Mouse (Mus musculus): ENCODE results near the gene Tspan17. TPM values are rescaled to one million over a fixed set of nuclear protein-coding genes. Genes with fewer than 3 reads are reported as not detected.

The Tspan17 gene
- polyA plus RNA-seq, 1 experiment from 2014 or later: 1.8 TPM

- peaks cover 22% of the 10 kb centered on the region; the same call in 1 of the 2 replicates for H3K27me3 ChIP-seq (replicated peaks)
- no peak overlapping the region for H3K4me3 ChIP-seq
- H3K9ac ChIP-seq: no peak overlapping the region
- no peaks in the 10 kb centered on the region for H3K36me3 ChIP-seq
- peaks cover 4% of the 10 kb centered on the region; the same call in 1 of the 2 replicates for H3K4me1 ChIP-seq
- no peak for ATAC-seq
- H3K27ac ChIP-seq: no peak overlapping the region
- H3K4me2 ChIP-seq: no peak overlapping the region
- 66% methylated on average over 4 of the region's 4 CpGs for WGBS (ENCODE audit: insufficient replicate concordance)
- H3K9me3 ChIP-seq (replicated peaks): no peaks in the 10 kb centered on the region
These were observed 31.9 kb downstream of the Tspan17 start for GRCm38 (mm10) chr13:54821106-54821505.

GRCm38 (mm10) chr13:54821931-54822330, 32.8 kb downstream of the Tspan17 start:
- H3K27ac ChIP-seq: no peak overlapping the region

GRCm38 (mm10) chr13:54824111-54824931, 35.1 kb downstream of the Tspan17 start:
- WGBS (ENCODE audit: insufficient replicate concordance): 17% methylated on average over 25 of the region's 25 CpGs
- Histone ChIP-seq H3K4me3 (no peak overlapping the region), H3K27me3 (replicated peaks) (peaks cover 13% of the 10 kb centered on the region; the same call in 1 of the 2 replicates), H3K4me2 (peak overlapping the region; percentile 43), H3K9ac (no peak overlapping the region), H3K9me3 (replicated peaks) (no peaks in the 10 kb centered on the region), H3K4me1 (peaks cover 4% of the 10 kb centered on the region; the same call in 1 of the 2 replicates), H3K36me3 (no peaks in the 10 kb centered on the region), H3K27ac (no peak overlapping the region)
- no peak for ATAC-seq

More at GRCm38 (mm10) chr13:54821931-54822330, 32.8 kb downstream of the Tspan17 start:
- Histone ChIP-seq H3K9me3 (replicated peaks) (no peaks in the 10 kb centered on the region), H3K4me2 (no peak overlapping the region), H3K27me3 (replicated peaks) (peaks cover 22% of the 10 kb centered on the region; the same call in 1 of the 2 replicates), H3K4me1 (peaks cover 4% of the 10 kb centered on the region; the same call in 1 of the 2 replicates), H3K9ac (no peak overlapping the region), H3K36me3 (no peaks in the 10 kb centered on the region), H3K4me3 (no peak overlapping the region)
- WGBS (ENCODE audit: insufficient replicate concordance): 19% methylated on average over 2 of the region's 2 CpGs
- ATAC-seq: no peak

- H3K4me1 ChIP-seq: peaks cover 4% of the 10 kb centered on the region; the same call in 1 of the 2 replicates
- H3K36me3 ChIP-seq: no peaks in the 10 kb centered on the region
- no peak overlapping the region for H3K9ac ChIP-seq
- peaks cover 14% of the 10 kb centered on the region; the same call in 1 of the 2 replicates for H3K27me3 ChIP-seq (replicated peaks)
- no peak overlapping the region for H3K4me2 ChIP-seq
- 37% methylated on average over 7 of the region's 7 CpGs for WGBS (ENCODE audit: insufficient replicate concordance)
- no peak overlapping the region for H3K27ac ChIP-seq
- no peaks in the 10 kb centered on the region for H3K9me3 ChIP-seq (replicated peaks)
- no peak overlapping the region for H3K4me3 ChIP-seq
- ATAC-seq: no peak
These were observed 38.8 kb downstream of the Tspan17 start for GRCm38 (mm10) chr13:54827992-54828391.

GRCm38 (mm10) chr13:54828508-54828907, 39.3 kb downstream of the Tspan17 start:
- no peak for ATAC-seq
- H3K36me3 ChIP-seq: no peaks in the 10 kb centered on the region
- peaks cover 4% of the 10 kb centered on the region; the same call in 1 of the 2 replicates for H3K4me1 ChIP-seq
- H3K9me3 ChIP-seq (replicated peaks): no peaks in the 10 kb centered on the region
- no peak overlapping the region for H3K4me2 ChIP-seq
- H3K4me3 ChIP-seq: no peak overlapping the region
- H3K9ac ChIP-seq: no peak overlapping the region
- no peak overlapping the region for H3K27ac ChIP-seq
- 38% methylated on average over 6 of the region's 6 CpGs for WGBS (ENCODE audit: insufficient replicate concordance)
- peaks cover 14% of the 10 kb centered on the region; the same call in 1 of the 2 replicates for H3K27me3 ChIP-seq (replicated peaks)

GRCm38 (mm10) chr13:54829450-54829849, 40.3 kb downstream of the Tspan17 start:
- H3K27me3 ChIP-seq (replicated peaks): peaks cover 12% of the 10 kb centered on the region; the same call in 1 of the 2 replicates
- no peak overlapping the region for H3K4me2 ChIP-seq
- no peaks in the 10 kb centered on the region for H3K36me3 ChIP-seq
- ATAC-seq: no peak
- H3K4me3 ChIP-seq: no peak overlapping the region
- H3K4me1 ChIP-seq: peaks cover 4% of the 10 kb centered on the region; the same call in 1 of the 2 replicates
- no peak overlapping the region for H3K9ac ChIP-seq
- WGBS (ENCODE audit: insufficient replicate concordance): 7% methylated on average over 13 of the region's 13 CpGs
- H3K27ac ChIP-seq: no peak overlapping the region
- no peaks in the 10 kb centered on the region for H3K9me3 ChIP-seq (replicated peaks)

GRCm38 (mm10) chr13:54836351-54837030, 47.3 kb downstream of the Tspan17 start:
- ATAC-seq: no peak
- H3K4me3 ChIP-seq: no peak overlapping the region
- WGBS (ENCODE audit: insufficient replicate concordance): 63% methylated on average over 14 of the region's 14 CpGs
- no peak overlapping the region for H3K9ac ChIP-seq
- no peaks in the 10 kb centered on the region for H3K9me3 ChIP-seq (replicated peaks)
- no peaks in the 10 kb centered on the region for H3K4me1 ChIP-seq
- H3K36me3 ChIP-seq: no peaks in the 10 kb centered on the region
- no peak overlapping the region for H3K4me2 ChIP-seq
- H3K27ac ChIP-seq: no peak overlapping the region
- no peaks in the 10 kb centered on the region for H3K27me3 ChIP-seq (replicated peaks)

- H3K36me3 ChIP-seq: no peaks in the 10 kb centered on the region
- H3K4me1 ChIP-seq: no peaks in the 10 kb centered on the region
- ATAC-seq: no peak
- WGBS (ENCODE audit: insufficient replicate concordance): 56% methylated on average over 5 of the region's 5 CpGs
- H3K9me3 ChIP-seq (replicated peaks): no peaks in the 10 kb centered on the region
- no peak overlapping the region for H3K9ac ChIP-seq
- no peak overlapping the region for H3K4me3 ChIP-seq
- H3K27ac ChIP-seq: no peak overlapping the region
- no peak overlapping the region for H3K4me2 ChIP-seq
- H3K27me3 ChIP-seq (replicated peaks): no peaks in the 10 kb centered on the region
These were observed 47.9 kb downstream of the Tspan17 start for GRCm38 (mm10) chr13:54837061-54837460.

- Histone ChIP-seq H3K9me3 (replicated peaks) (no peaks in the 10 kb centered on the region), H3K27ac (no peak overlapping the region), H3K27me3 (replicated peaks) (no peaks in the 10 kb centered on the region), H3K36me3 (no peaks in the 10 kb centered on the region), H3K4me2 (no peak overlapping the region), H3K4me3 (no peak overlapping the region), H3K4me1 (no peaks in the 10 kb centered on the region), H3K9ac (no peak overlapping the region)
- 12% methylated on average over 9 of the region's 9 CpGs for WGBS (ENCODE audit: insufficient replicate concordance)
- no peak for ATAC-seq
These were observed 48.3 kb downstream of the Tspan17 start for GRCm38 (mm10) chr13:54837471-54837889.

- Histone ChIP-seq H3K27me3 (replicated peaks) (no peaks in the 10 kb centered on the region), H3K9ac (no peak overlapping the region), H3K36me3 (no peaks in the 10 kb centered on the region), H3K27ac (no peak overlapping the region), H3K9me3 (replicated peaks) (no peaks in the 10 kb centered on the region), H3K4me1 (no peaks in the 10 kb centered on the region), H3K4me2 (no peak overlapping the region), H3K4me3 (no peak overlapping the region)
- 63% methylated on average over 15 of the region's 15 CpGs for WGBS (ENCODE audit: insufficient replicate concordance)
- no peak for ATAC-seq
These were observed 49.4 kb downstream of the Tspan17 start for GRCm38 (mm10) chr13:54838540-54838939.

- H3K27me3 ChIP-seq (replicated peaks): no peaks in the 10 kb centered on the region
- no peaks in the 10 kb centered on the region for H3K9me3 ChIP-seq (replicated peaks)
- 53% methylated on average over 6 of the region's 6 CpGs for WGBS (ENCODE audit: insufficient replicate concordance)
- H3K27ac ChIP-seq: no peak overlapping the region
- no peaks in the 10 kb centered on the region for H3K36me3 ChIP-seq
- no peaks in the 10 kb centered on the region for H3K4me1 ChIP-seq
- no peak overlapping the region for H3K4me2 ChIP-seq
- no peak for ATAC-seq
- H3K9ac ChIP-seq: no peak overlapping the region
- H3K4me3 ChIP-seq: no peak overlapping the region
These were observed 50.0 kb downstream of the Tspan17 start for GRCm38 (mm10) chr13:54839211-54839610.

- ATAC-seq: no peak
- 45% methylated on average over 8 of the region's 8 CpGs for WGBS (ENCODE audit: insufficient replicate concordance)
- no peaks in the 10 kb centered on the region for H3K4me1 ChIP-seq
- H3K36me3 ChIP-seq: no peaks in the 10 kb centered on the region
- H3K9ac ChIP-seq: no peak overlapping the region
- H3K9me3 ChIP-seq (replicated peaks): no peaks in the 10 kb centered on the region
- H3K27me3 ChIP-seq (replicated peaks): no peaks in the 10 kb centered on the region
- no peak overlapping the region for H3K27ac ChIP-seq
- no peak overlapping the region for H3K4me2 ChIP-seq
- no peak overlapping the region for H3K4me3 ChIP-seq
These were observed 55.4 kb downstream of the Tspan17 start for GRCm38 (mm10) chr13:54844579-54844978.
